Mouse (Mus musculus): ENCODE results near the gene Snta1.
"Not testable (repeated sequence)": the region's sequence is repeated elsewhere in the genome, so short reads cannot be mapped to it uniquely, and the experiment has no call there.

Snta1 gene

DNA sequence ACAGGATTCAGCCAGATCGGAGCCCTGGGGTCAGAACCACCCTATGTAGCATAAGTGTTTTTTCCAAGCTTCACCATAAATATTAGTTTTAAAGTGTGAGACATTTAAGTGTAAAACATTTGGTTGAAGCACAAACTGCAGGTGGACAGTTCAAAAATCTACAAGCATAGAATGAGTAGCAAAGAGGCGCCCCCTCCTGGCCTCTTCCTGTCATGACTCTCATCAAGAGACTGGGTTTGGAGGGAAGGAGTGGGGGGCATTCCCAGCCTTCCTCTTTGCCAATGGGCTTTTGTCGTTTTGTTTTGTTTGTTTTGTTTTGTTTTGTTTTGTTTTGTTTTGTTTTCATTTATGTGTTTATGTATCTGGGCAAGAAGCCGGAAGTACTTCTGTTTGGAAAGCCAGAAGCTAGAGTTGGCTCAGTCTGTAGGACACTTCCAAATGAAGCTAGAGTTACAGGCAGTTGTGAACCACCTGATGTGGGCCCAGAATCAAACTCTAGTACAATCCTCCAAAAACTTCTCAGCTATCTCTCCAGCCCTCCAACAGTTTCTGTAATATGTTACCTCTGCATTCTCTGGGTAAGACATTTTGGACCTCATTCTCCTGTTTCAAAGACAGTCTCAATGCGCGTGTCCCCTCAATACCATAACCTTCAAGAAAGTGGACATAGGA is 33.8 kb downstream of the Snta1 start:
- DNase-seq (ENCODE audit: extremely low read depth, insufficient read length, low spot score): no peak

DNA sequence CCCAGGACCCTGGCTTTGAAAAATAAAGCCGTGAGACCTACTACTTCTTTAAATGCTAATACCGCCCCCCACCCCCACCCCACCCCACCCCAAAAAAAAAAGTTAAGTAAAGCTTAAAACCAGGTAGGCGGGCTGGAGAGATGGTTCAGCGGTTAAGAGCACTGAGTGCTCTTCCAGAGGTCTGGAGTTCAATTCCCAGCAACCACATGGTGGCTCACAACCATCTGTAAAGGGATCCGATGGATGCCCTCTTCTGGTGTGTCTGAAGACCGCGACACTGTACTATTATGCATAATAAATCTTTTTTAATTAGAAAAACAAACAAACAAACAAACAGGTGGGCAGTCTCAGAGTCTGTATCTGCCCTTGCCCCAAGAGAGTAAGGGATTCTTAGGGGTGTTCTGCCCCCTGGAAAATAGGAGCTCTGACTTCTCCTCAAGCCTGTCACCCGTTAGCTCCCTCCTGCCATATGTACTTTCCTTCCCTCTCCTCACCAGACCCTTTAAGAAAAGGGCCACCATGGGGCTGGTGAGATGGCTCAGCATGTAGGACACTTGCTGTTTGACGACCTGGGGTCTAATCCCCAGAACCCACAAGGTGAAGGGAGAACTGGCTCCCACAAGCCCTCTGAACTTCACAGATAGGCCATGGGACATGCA is 34.9 kb downstream of the Snta1 start, which contains the start of gene Cdk5rap1:
Gene Cdk5rap1 (minus strand): TSS at position 169 of the 659 bp plus-strand sequence.
- no peak for DNase-seq (ENCODE audit: extremely low read depth, insufficient read length, low spot score)

DNA sequence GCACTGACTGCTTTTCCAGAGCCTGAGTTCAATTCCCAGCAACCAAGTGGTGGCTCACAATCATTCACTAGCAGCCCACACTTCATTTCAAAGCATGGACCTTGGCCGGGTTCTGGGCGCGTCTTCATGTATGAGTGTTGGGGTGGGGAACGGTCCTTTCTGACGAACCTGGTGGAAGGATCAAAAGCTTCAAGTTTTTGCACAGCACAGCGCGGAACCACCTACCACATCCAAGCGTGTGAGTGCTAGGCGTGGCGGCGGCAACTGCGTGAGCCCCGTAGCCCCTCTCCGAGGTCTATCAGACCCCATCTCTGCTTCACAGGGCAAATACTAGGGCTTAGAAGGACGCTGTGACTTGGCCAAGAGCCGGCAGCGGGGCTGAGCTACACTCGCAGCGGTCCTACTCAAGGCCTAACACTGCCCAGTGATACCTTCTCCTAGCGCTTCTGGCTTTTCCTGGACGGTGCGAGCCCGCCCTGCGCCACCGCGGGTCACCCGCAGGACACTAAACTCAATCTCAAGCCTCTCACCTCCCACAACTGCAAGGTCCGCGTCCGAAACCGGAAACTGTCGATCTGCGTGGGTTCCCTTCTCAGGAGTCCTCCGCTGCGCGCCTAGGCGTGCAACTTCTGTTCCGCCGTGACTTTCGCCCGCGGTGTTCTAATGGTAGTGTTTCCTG is 35.6 kb downstream of the Snta1 start:
- DNase-seq (ENCODE audit: extremely low read depth, insufficient read length, low spot score): peak; percentile 94

DNA sequence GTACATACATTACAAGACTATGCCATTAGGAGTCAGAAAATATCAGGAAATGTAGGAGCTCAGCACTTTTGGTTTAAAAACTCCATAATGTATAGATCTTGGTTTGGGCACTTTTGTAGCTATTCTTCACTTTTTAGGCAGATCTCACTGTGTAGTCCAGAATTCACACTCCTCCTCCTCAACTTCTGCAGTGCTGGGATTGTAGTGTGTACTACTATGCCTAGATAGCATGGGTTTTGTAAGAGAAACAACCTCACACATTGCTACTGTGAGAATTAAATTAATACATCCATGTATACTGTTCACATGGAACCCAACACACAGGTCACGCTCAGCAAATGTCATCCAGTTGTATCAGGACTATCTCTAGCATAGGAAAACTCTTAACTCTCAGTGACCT is 40.4 kb downstream of the Snta1 start:
- no peak for DNase-seq (ENCODE audit: extremely low read depth, insufficient read length, low spot score)

DNA sequence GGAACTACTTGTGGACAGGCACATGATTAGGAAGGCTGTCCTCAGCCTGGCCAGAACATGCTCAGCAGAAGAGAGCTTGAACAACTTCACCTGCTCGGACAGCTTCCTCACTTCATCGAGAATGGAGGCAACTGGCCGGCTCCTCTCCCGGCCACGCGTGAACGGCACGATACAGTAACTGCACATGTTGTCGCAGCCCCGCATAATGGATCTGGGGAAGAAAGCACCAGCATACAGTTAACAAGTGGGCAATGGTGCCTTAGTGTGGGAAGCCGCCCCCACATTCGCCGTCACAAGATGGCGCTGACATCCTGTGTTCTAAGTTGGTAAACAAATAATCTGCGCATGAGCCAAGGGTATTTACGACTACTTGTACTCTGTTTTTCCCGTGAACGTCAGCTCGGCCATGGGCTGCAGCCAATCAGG is 53.9 kb downstream of the Snta1 start:
- not testable (repeated sequence) for DNase-seq (ENCODE audit: extremely low read depth, insufficient read length, low spot score)

DNA sequence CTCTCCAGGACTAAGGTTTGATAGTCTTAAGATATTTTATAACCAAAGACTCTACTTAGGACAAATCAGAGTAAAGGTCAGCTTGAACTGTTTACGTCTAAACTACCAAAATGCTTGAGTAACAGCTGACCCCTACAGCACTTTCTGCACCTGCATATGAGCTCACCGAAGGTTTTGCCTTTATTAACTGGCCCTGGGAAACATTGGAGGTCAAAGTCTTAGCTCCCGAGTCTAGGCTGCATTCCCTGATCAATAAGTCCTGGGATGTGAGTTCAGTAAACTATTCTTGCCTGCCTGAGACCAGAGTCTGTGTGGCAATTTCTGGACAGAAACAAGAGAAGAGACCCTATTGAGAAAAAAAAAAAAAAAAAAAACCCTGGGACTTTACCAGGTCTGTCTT is 59.7 kb downstream of the Snta1 start:
- DNase-seq (ENCODE audit: extremely low read depth, insufficient read length, low spot score): no peak

DNA sequence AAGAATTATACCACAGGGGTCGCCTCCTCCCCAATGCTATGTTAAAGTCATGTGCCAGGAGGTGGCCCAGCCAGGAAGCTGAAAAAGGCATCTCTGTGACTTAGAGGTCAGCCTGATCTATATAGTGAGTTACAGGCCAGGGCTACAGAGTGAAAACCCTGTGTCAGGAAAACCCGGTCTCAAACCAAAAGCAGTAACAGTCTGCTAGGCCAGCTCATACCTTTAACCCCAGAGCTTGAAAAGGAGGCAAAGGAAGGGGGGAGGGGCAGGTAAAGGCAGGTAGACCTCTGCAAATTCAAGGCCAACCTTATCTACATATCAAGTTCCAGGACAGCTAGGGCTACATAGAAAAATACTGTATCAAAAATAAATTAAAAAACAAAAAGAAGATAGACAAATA is 68.5 kb downstream of the Snta1 start:
- no peak for DNase-seq (ENCODE audit: extremely low read depth, insufficient read length, low spot score)

DNA sequence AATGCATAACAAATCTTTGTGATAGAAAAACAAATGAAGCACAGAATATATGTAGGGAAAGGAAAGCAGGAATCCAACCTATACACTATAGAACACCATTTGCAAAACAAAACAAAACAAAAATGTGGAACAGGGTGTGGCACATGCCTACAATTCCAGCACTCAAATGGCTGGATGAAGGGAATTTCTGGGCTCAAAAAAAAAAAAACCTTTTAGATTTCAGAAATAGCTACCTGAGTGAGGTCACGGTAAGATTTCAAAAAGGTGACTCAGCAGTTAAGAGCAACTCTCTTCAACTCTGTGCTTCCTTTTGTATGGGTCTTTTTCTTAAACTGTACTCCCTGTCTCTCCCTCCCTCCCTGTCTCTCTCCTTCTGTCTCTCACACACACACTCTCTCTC is 69.7 kb downstream of the Snta1 start:
- DNase-seq (ENCODE audit: extremely low read depth, insufficient read length, low spot score): no peak

DNA sequence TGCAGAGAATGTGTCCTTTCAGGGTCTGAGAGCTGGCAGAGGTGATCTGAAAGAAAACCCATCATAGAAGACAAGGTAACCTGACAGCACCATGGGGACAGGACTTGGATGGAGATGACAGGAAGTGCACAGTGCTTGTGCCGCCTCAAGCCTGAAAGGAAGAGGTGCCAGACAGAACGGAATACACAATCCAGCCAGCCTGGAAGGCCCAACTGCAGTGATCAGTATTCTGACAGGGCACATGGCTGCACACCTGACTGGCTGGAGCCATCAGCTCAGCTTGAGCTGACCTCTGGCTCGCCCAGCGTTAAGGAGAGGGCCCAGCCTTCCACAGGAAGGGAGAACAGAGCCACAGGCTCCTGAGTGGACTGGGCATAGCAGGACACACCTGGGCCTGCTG is 72.3 kb downstream of the Snta1 start:
- no peak for DNase-seq (ENCODE audit: extremely low read depth, insufficient read length, low spot score)

DNA sequence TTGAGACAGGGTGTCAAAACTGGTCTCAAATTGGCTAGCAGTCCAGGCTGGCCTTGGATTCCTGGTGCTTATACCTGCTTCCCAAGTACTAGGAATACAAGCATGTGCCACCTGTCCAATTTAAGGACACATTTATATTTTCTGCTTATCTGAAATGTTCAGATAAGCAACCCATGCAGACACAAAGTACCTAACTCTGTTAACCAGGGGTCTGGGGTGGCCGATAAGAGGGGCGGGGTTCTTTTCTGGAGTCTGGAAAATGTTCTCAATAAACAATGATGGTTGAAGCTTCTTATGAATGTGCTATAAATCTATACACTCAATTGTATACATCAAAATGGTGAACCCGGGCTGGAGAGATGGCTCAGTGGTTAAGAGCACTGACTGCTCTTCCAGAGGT is 81.0 kb downstream of the Snta1 start:
- no peak for DNase-seq (ENCODE audit: extremely low read depth, insufficient read length, low spot score)

Data from 3134 (cell line).